Mouse (Mus musculus) liver, embryonic 11.5 days (tissue): ENCODE results near the gene Dnaaf1. TPM values are rescaled to one million over a fixed set of nuclear protein-coding genes. Genes with fewer than 3 reads are reported as not detected.

ENCODE experiments used
- ATAC-seq: fragments of 200-750 bp; cut with Nextera tagmentation; replicated peaks from 2 replicates; pipeline ENCODE4 v1.8.0; 2017; ENCODE audit warnings: moderate number of reproducible peaks, mild to moderate bottlenecking, moderate TSS enrichment, moderate library complexity; ENCODE audit not compliant: low FRiP score
- DNase-seq: peaks from one replicate; pipeline ENCODE4 v3.0.0-alpha.2; 2017; ENCODE audit warnings: low spot score
- H3K27ac ChIP-seq: fragments of 300-500 bp; sonication (generic); 2 replicates; pipeline ENCODE4 v1.5.1; 2014; ENCODE audit warnings: mild to moderate bottlenecking, low read depth, low read length, control low read depth
- H3K27me3 ChIP-seq: fragments of 300-500 bp; sonication (generic); replicated peaks from 2 replicates; pipeline ENCODE4 v1.6.1; 2014; ENCODE audit warnings: low read length, mixed read lengths; ENCODE audit not compliant: control insufficient read depth, insufficient read depth
- H3K36me3 ChIP-seq: fragments of 300-500 bp; sonication (generic); 2 replicates; pipeline ENCODE4 v1.6.1; 2014; ENCODE audit warnings: mild to moderate bottlenecking, low read length, moderate library complexity, mixed read lengths; ENCODE audit not compliant: control insufficient read depth, insufficient read depth
- H3K4me1 ChIP-seq: fragments of 300-500 bp; sonication (generic); replicated peaks from 2 replicates; pipeline ENCODE4 v1.6.1; 2014; ENCODE audit warnings: low read length, mixed read lengths; ENCODE audit not compliant: control insufficient read depth, insufficient read depth
- H3K4me2 ChIP-seq: fragments of 300-500 bp; sonication (generic); 2 replicates; pipeline ENCODE4 v1.6.1; 2014; ENCODE audit warnings: mild to moderate bottlenecking, control low read depth, moderate library complexity
- H3K4me3 ChIP-seq: fragments of 300-500 bp; sonication (generic); 2 replicates; pipeline ENCODE4 v1.5.1; 2014; ENCODE audit warnings: low read depth, low read length, control low read depth
- H3K9ac ChIP-seq: fragments of 300-500 bp; sonication (generic); 2 replicates; pipeline ENCODE4 v1.6.1; 2014; ENCODE audit warnings: low read depth, low read length, control low read depth
- H3K9me3 ChIP-seq: fragments of 300-500 bp; sonication (generic); 2 replicates; pipeline ENCODE4 v1.6.1; 2016; ENCODE audit warnings: low read length, inconsistent platforms, mixed read lengths; ENCODE audit not compliant: control insufficient read depth
- WGBS: fragments of 180-500 bp; shearing (Covaris S2); extraction: QIAGEN DNeasy Blood & Tissue Kit; methylation state at CpG from one replicate; pipeline ENCODE4 v1.1.7; 2014; 5-methylcytosine and 5-hydroxymethylcytosine counted together
- polyA plus RNA-seq: library from polyadenylated mRNA; unstranded; fragments of >200 nt; fragmentation: Nextera tagmentation; extraction: Ambion mirVana; gene quantifications from 2 replicates; pipeline ENCODE4 v1.2.1, GENCODE M21; 2014

Dnaaf1 gene
- polyA plus RNA-seq, 1 experiment from 2014 or later, result 0.11 TPM

DNA sequence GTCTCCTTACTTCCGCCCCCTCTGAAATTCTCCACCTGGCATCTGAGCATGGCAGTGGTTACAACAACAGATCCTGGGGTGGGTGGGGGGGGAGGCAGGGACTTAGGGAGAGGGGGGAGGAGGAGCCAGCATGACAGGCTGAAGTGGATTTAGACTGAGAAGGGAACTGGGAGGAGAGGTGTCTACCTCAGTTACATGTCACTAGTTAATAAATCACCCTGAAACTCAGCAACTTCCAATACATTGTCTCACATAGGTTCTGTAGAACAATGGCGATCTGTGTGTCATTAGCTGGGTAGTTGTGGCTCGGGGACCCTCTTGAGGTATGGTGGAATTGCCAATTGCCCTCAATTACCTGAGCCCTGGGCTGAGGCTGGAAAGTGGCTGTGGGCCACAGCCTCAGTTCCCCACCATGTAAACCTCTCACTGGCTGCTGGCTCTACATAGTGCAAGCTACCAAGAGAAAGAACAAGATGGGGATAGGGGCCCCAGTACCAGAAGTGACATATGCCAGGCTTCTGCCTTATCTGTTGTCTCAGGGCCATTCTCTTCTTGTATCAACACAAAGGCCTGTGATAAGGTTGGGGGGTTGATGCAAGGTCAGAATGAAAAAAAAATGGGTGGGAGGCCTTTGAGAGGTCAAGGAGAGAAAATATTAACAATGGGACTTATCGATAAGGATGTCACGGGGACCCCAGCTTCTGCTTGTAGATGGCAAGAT, 5.6 kb downstream of the Dnaaf1 start:
- 55% methylated on average over 5 of the region's 5 CpGs for WGBS
- peaks cover 30% of the 10 kb centered on the region for H3K4me1 ChIP-seq
- ATAC-seq (peak; percentile 83), DNase-seq (no peak)
- H3K4me2 ChIP-seq, result peak overlapping the region; percentile 43
- no peaks in the 10 kb centered on the region for H3K9me3 ChIP-seq
- H3K27ac ChIP-seq, result peak overlapping the region; percentile 68
- peak overlapping the region; percentile 0; the same call in 1 of the 2 replicates for H3K9ac ChIP-seq
- H3K4me3 ChIP-seq, result no peak overlapping the region
- no peaks in the 10 kb centered on the region for H3K36me3 ChIP-seq
- H3K27me3 ChIP-seq, result no peaks in the 10 kb centered on the region

GRCm38 (mm10) chr8:119585901-119586300, 10.9 kb downstream of the Dnaaf1 start:
- H3K27ac ChIP-seq, result no peak overlapping the region
- no peaks in the 10 kb centered on the region for H3K9me3 ChIP-seq
- H3K9ac ChIP-seq, result 0 out of 2 replicates have a peak overlapping the region, but pooled peaks have one; percentile 17
- peaks cover 19% of the 10 kb centered on the region for H3K4me1 ChIP-seq
- no peaks in the 10 kb centered on the region for H3K27me3 ChIP-seq
- DNase-seq, result no peak
- H3K4me3 ChIP-seq, result peak overlapping the region; percentile 31
- ATAC-seq, result 0 out of 2 replicates have a peak, but pooled peaks have one; percentile 37
- no peaks in the 10 kb centered on the region for H3K36me3 ChIP-seq
- H3K4me2 ChIP-seq, result peak overlapping the region; percentile 61
- 26% methylated on average over 24 of the region's 24 CpGs for WGBS

DNA sequence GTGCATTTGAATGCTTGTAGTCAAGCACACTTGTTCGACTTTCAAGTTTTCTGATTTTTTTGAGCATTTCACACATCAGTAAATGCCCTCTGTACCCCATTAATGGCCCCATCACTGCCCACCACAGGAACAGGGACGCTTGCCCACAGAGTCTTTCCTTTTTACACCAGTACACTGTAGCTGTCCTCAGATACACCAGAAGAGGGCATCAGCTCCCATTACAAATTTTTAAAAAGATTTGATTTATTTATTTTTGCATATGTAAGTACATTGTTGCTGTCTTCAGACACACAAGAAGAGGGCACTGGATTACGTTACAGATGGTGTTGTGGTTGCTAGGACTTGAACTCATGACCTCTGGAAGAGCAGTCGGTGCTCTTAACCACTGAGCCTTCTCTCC, 13.3 kb downstream of the Dnaaf1 start:
- H3K36me3 ChIP-seq, result no peaks in the 10 kb centered on the region
- H3K27ac ChIP-seq, result no peak overlapping the region
- H3K27me3 ChIP-seq, result no peaks in the 10 kb centered on the region
- 73% methylated on average over 4 of the region's 4 CpGs for WGBS
- no peaks in the 10 kb centered on the region for H3K9me3 ChIP-seq
- no peak overlapping the region for H3K4me2 ChIP-seq
- peaks cover 7% of the 10 kb centered on the region; the same call in 1 of the 2 replicates for H3K4me1 ChIP-seq
- no peak overlapping the region for H3K9ac ChIP-seq
- ATAC-seq (no peak), DNase-seq (no peak)
- H3K4me3 ChIP-seq, result no peak overlapping the region

GRCm38 (mm10) chr8:119588844-119589243, 13.8 kb downstream of the Dnaaf1 start:
- 37% methylated on average over 10 of the region's 10 CpGs for WGBS
- Histone ChIP-seq H3K27me3 (no peaks in the 10 kb centered on the region), H3K27ac (no peak overlapping the region), H3K9ac (no peak overlapping the region), H3K4me1 (peaks cover 7% of the 10 kb centered on the region; the same call in 1 of the 2 replicates), H3K4me3 (no peak overlapping the region), H3K9me3 (no peaks in the 10 kb centered on the region), H3K4me2 (no peak overlapping the region), H3K36me3 (no peaks in the 10 kb centered on the region)
- ATAC-seq, result no peak
- no peak for DNase-seq

- no peak overlapping the region for H3K27ac ChIP-seq
- DNase-seq (no peak), ATAC-seq (no peak)
- no peaks in the 10 kb centered on the region for H3K27me3 ChIP-seq
- peaks cover 7% of the 10 kb centered on the region; the same call in 1 of the 2 replicates for H3K4me1 ChIP-seq
- WGBS, result 66% methylated on average over 14 of the region's 14 CpGs
- H3K9me3 ChIP-seq, result no peaks in the 10 kb centered on the region
- H3K9ac ChIP-seq, result no peak overlapping the region
- no peak overlapping the region for H3K4me2 ChIP-seq
- no peak overlapping the region for H3K4me3 ChIP-seq
- no peaks in the 10 kb centered on the region for H3K36me3 ChIP-seq
Observed at GRCm38 (mm10) chr8:119590348-119590747, 15.3 kb downstream of the Dnaaf1 start.

DNA sequence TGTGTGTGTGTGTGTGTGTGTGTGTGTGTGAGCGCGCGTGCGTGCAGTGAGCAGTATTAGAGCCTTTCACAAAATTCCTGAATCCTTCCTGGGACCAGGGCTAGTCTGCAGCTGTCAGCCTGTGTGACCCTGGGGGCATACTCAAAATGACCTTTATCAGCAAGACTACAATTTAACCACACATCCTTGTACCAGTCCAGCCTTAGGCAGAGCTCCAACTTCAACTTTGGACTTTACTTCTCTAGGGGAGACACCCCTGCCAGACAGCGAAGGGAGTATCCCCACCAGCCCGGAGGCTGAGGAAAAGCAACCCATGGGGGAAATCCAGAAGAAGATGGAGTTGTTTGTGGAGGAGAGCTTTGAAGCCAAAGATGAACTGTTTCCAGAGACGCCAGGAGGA, 16.4 kb downstream of the Dnaaf1 start:
- WGBS, result 89% methylated on average over 7 of the region's 7 CpGs
- DNase-seq (no peak), ATAC-seq (no peak)
- Histone ChIP-seq H3K27ac (no peak overlapping the region), H3K27me3 (no peaks in the 10 kb centered on the region), H3K4me2 (no peak overlapping the region), H3K9ac (no peak overlapping the region), H3K4me1 (peaks cover 4% of the 10 kb centered on the region; the same call in 1 of the 2 replicates), H3K9me3 (no peaks in the 10 kb centered on the region), H3K4me3 (no peak overlapping the region), H3K36me3 (no peaks in the 10 kb centered on the region)

DNA sequence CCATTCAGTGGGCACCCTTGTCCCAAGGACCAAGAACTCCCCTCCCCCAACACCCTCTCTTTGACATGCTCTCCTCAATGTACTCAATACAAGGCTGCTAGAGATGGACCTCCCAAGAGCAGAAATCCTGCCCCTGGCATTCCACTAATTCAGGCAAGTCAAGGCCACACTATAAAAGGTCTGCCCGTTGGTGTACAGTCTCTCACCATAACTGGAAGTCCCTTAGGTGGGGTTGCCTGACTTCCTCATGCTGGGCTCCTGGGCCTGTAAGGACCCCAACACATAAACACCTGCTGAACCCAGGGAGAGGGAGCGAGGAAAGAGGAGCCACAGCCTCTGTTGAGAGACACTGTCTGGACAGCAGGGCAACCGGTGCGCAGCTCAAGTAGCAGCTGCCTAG, 28.7 kb downstream of the Dnaaf1 start:
- H3K4me3 ChIP-seq, result peak overlapping the region; percentile 74
- H3K36me3 ChIP-seq, result peaks cover 18% of the 10 kb centered on the region
- peak overlapping the region; percentile 91 for H3K4me2 ChIP-seq
- WGBS, result 90% methylated on average over 4 of the region's 4 CpGs
- ATAC-seq (no peak), DNase-seq (no peak)
- H3K27me3 ChIP-seq, result no peaks in the 10 kb centered on the region
- peak overlapping the region; percentile 76 for H3K9ac ChIP-seq
- peaks cover 10% of the 10 kb centered on the region for H3K4me1 ChIP-seq
- H3K9me3 ChIP-seq, result no peaks in the 10 kb centered on the region
- peak overlapping the region; percentile 60; the same call in 1 of the 2 replicates for H3K27ac ChIP-seq

- Histone ChIP-seq H3K4me3 (peak overlapping the region; percentile 74), H3K4me2 (peak overlapping the region; percentile 91), H3K9ac (peak overlapping the region; percentile 76), H3K4me1 (peaks cover 10% of the 10 kb centered on the region), H3K27ac (peak overlapping the region; percentile 60; the same call in 1 of the 2 replicates), H3K9me3 (peaks cover 3% of the 10 kb centered on the region; the same call in 1 of the 2 replicates), H3K36me3 (peaks cover 14% of the 10 kb centered on the region), H3K27me3 (no peaks in the 10 kb centered on the region)
- DNase-seq, result no peak
- peak; percentile 85 for ATAC-seq
- 25% methylated on average over 12 of the region's 12 CpGs for WGBS
Observed at GRCm38 (mm10) chr8:119604398-119604803, 29.4 kb downstream of the Dnaaf1 start.

DNA sequence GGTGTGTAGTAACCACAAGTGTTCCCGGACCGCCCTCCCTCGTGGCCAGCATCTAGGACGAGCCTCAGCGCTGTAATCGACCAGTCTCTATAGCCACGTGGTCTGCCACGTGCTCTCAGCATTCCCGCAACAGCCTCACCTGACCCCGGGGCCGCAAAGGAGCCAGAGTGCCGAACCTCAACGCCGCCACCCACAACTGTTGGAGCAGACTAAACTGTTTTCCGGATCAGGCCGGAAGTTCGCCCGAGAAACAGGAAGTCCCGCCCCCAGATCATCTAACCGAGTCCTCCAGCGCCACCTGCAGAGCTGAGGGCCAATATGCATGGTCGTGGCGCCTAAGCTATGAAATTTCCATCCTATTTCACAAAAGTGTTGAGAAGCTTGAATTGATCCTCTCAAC, 30.0 kb downstream of the Dnaaf1 start, which contains the start of gene Taf1c:
TSS of gene Taf1c (minus strand) at position 227 of the 400 bp plus-strand sequence.
- DNase-seq (peak; percentile 92), ATAC-seq (peak; percentile 82)
- H3K9ac ChIP-seq, result peak within 1 kb of the TSS; percentile 76
- H3K27me3 ChIP-seq, result no peaks in the 10 kb centered on the region
- H3K36me3 ChIP-seq, result peaks cover 14% of the 10 kb centered on the region
- H3K9me3 ChIP-seq, result peaks cover 3% of the 10 kb centered on the region; the same call in 1 of the 2 replicates
- H3K4me1 ChIP-seq, result peaks cover 10% of the 10 kb centered on the region
- H3K27ac ChIP-seq, result peak within 1 kb of the TSS; percentile 60; the same call in 1 of the 2 replicates
- H3K4me2 ChIP-seq, result peak within 1 kb of the TSS; percentile 91
- under 1% methylated on average over 23 of the region's 23 CpGs for WGBS
- peak within 1 kb of the TSS; percentile 74 for H3K4me3 ChIP-seq
